Mouse (Mus musculus) left cerebral cortex, postnatal 25 days (tissue): ENCODE measurements around the gene Rab38. TPM values are rescaled to one million over a fixed set of nuclear protein-coding genes. Genes with fewer than 3 reads are reported as not detected.

Source experiments
- DNase-seq, 2 experiments: peaks; one replicate each; pipeline ENCODE4 v3.0.0; 2022; ENCODE audit warnings: low spot score in 2 of 2, mixed read lengths in 1 of 2
- intact Hi-C: fragments of 180-260 bp; cut with DNase I; formaldehyde crosslinking; loops from one replicate; pipeline ENCODE4 v1.15.1; 2025
- total RNA-seq, 2 experiments: library from RNA; stranded (reverse); gene quantifications; 2 replicates each; pipeline ENCODE4 v1.2.3; 2021

Gene Rab38
- total RNA-seq, 2 experiments from 2014 or later: 0.55 to 0.69 TPM

DNA sequence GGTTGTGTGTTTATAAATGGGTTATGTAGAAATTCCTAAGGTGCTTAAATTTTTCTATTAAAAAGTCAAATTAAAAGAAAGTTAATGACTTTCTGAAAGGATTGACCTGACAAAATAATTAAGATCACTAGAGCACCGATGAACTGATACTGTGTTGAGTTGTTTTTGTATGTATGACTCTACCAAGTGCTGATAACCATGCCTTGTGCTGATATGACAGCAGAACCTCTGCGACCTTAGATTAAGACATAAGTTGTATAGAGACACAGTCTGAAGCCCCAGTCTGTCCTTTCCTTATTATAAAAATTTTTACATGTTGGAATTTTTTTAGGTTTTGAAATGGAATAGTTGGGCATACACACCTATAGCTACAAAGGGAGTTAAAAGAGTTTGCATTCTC lies 79.7 kb downstream of the Rab38 start:
- DNase-seq: no peak
- intact Hi-C loops: no loop called here

DNA sequence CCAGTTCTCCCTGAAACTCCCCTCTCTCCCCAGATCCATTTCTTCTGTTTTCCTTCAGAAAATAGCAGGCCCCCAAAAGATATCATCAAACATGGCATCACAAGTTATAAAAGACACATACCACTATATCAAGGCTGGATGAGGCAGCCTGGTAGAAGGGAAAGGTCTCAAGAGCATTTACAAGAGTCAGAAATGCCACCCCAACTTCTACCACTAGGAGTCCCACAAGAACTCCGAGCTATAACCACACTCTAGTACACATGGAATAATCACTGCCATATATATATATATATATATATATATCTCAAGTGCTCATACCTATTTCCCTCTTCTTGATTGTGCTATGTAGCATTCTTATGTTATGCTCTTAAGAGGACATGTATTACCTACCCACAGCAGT lies 92.4 kb downstream of the Rab38 start:
- intact Hi-C loops: no loop called here
- DNase-seq: no peak

DNA sequence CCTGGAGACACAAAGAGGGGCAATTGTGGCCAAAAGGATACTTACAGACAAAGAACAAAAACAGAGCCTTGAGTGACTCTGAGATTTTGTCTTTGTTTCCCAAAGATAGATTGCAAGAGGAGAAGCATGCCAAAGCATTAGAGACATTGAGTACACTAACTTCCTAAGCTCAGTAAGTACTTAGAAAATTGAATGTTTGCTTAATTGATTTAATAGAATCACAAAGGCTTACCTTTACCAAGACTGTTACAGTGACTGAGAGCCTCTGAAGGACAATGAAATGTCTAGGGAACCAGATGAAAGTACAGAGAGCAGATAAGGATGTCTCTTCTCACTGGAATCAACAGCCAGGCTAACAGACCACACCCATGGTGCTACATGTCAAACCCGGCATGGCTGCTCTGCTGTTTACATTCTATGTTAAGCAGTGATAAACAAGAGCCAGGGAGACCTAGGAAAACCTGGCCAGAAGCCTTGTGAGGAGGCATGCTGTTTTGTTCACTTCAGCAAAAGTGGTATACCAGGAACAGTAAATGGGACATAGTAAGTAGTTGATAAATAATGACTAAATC lies 97.1 kb downstream of the Rab38 start:
- intact Hi-C loops: no loop called here
- DNase-seq: no peak

DNA sequence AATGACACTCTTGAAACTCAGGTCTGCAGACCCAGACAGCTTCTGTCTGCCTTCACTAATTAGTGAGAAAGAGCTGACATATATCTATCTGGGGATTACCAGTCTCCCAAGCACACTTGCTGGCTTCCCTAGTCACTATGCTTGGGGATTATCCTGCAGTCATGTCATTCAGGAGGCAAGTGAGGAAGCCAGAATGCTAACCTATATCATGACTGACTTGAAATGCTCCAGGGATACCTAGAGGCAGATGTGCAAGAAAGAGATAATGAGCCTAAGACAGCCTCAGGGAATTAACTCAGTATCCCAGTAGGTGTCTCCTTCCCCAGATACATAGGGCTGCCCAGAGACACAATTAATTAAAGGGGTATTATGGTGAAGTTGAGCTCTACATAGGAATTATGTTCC lies 106.1 kb downstream of the Rab38 start:
- intact Hi-C loops: no loop called here
- no peak for DNase-seq

DNA sequence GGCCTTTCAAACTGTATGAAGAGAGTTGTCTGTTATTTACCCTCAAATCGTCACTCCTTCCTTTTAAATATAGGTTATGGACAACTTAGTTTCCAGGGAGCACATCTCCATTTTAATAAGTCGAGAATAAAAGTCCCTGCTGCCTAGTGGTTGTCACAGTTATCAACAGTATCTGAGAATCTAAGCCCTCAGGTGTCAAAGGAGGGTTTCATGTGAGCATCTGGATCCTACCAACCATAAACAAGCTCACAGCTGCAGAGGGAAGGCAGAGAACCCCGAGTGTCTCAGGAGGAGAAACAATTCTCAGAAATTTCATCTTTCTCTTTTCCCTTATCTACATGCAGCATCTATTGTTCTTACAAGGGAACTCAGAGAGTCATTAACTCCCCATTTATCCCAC lies 106.7 kb downstream of the Rab38 start:
- intact Hi-C loops: no loop called here
- DNase-seq: no peak

Other genes with a start within 250 kb of the Rab38 start
- 10 to 100 TPM; 11.8 to 13.4 TPM for gene Ctsc, start 152.2 kb upstream of the Rab38 start, total RNA-seq